Mouse (Mus musculus) hindbrain, embryonic 12.5 days (tissue): ENCODE results near the gene Snph. TPM values are rescaled to one million over a fixed set of nuclear protein-coding genes. Genes with fewer than 3 reads are reported as not detected.

Experiments
- ATAC-seq: fragments of 200-750 bp; cut with Nextera tagmentation; 2 replicates; pipeline ENCODE4 v1.8.0; 2017; ENCODE audit warnings: moderate TSS enrichment; ENCODE audit not compliant: low FRiP score
- H3K27ac ChIP-seq: fragments of 300-500 bp; sonication (generic); 2 replicates; pipeline ENCODE4 v1.5.1; 2016; ENCODE audit warnings: mild to moderate bottlenecking
- H3K27me3 ChIP-seq: fragments of 300-500 bp; sonication (generic); 2 replicates; pipeline ENCODE4 v1.6.1; 2016; ENCODE audit warnings: mild to moderate bottlenecking
- H3K36me3 ChIP-seq: fragments of 300-500 bp; sonication (generic); 2 replicates; pipeline ENCODE4 v1.6.1; 2016; ENCODE audit warnings: mild to moderate bottlenecking
- H3K4me1 ChIP-seq: fragments of 300-500 bp; sonication (generic); 2 replicates; pipeline ENCODE4 v1.6.1; 2016
- H3K4me2 ChIP-seq: fragments of 300-500 bp; sonication (generic); replicated peaks from 2 replicates; pipeline ENCODE4 v1.6.1; 2016; ENCODE audit warnings: mild to moderate bottlenecking
- H3K4me3 ChIP-seq: fragments of 300-500 bp; sonication (generic); 2 replicates; pipeline ENCODE4 v1.5.1; 2016; ENCODE audit warnings: mild to moderate bottlenecking
- H3K9ac ChIP-seq: fragments of 300-500 bp; sonication (generic); 2 replicates; pipeline ENCODE4 v1.6.1; 2016; ENCODE audit warnings: mild to moderate bottlenecking, moderate library complexity
- H3K9me3 ChIP-seq: fragments of 300-500 bp; sonication (generic); replicated peaks from 2 replicates; pipeline ENCODE4 v1.6.1; 2016; ENCODE audit warnings: mild to moderate bottlenecking
- WGBS: fragments of 180-500 bp; shearing (Covaris S2); methylation state at CpG from one replicate; pipeline ENCODE4 v1.1.7; 2016; 5-methylcytosine and 5-hydroxymethylcytosine counted together
- polyA plus RNA-seq: library from polyadenylated mRNA; unstranded; fragments of >200 nt; fragmentation: Nextera tagmentation; extraction: Ambion mirVana; gene quantifications from 2 replicates; pipeline ENCODE4 v1.2.1, GENCODE M21; 2016

Snph gene
- polyA plus RNA-seq, 1 experiment from 2014 or later = 7.9 TPM

GRCm38 (mm10) chr2:151564006-151564405, 68.4 kb downstream of the Snph start:
- Histone ChIP-seq H3K4me2 (no peak overlapping the region), H3K9ac (no peak overlapping the region), H3K36me3 (peaks cover 47% of the 10 kb centered on the region), H3K27me3 (no peaks in the 10 kb centered on the region), H3K4me1 (no peaks in the 10 kb centered on the region), H3K27ac (no peak overlapping the region), H3K9me3 (no peaks in the 10 kb centered on the region), H3K4me3 (no peak overlapping the region)
- no peak for ATAC-seq
- 79% methylated on average over 1 of the region's 1 CpGs for WGBS

- no peak for ATAC-seq
- peaks cover 53% of the 10 kb centered on the region for H3K36me3 ChIP-seq
- no peak overlapping the region for H3K4me2 ChIP-seq
- no peaks in the 10 kb centered on the region for H3K27me3 ChIP-seq
- no peaks in the 10 kb centered on the region for H3K9me3 ChIP-seq
- 93% methylated on average over 7 of the region's 7 CpGs for WGBS
- no peak overlapping the region for H3K4me3 ChIP-seq
- H3K9ac ChIP-seq = no peak overlapping the region
- no peak overlapping the region for H3K27ac ChIP-seq
- no peaks in the 10 kb centered on the region for H3K4me1 ChIP-seq
Observed at GRCm38 (mm10) chr2:151562930-151563921, 69.2 kb downstream of the Snph start.

- Histone ChIP-seq H3K4me1 (peaks cover 10% of the 10 kb centered on the region), H3K4me2 (no peak overlapping the region), H3K36me3 (peaks cover 65% of the 10 kb centered on the region), H3K27ac (no peak overlapping the region), H3K9me3 (no peaks in the 10 kb centered on the region), H3K9ac (no peak overlapping the region), H3K27me3 (no peaks in the 10 kb centered on the region), H3K4me3 (no peak overlapping the region)
- no peak for ATAC-seq
- 96% methylated on average over 3 of the region's 3 CpGs for WGBS
Observed at GRCm38 (mm10) chr2:151549615-151550121, 82.7 kb downstream of the Snph start.

- WGBS = 92% methylated on average over 4 of the region's 4 CpGs
Observed at GRCm38 (mm10) chr2:151546571-151546970, 85.8 kb downstream of the Snph start.

GRCm38 (mm10) chr2:151544673-151545072, 87.7 kb downstream of the Snph start:
- 58% methylated on average over 6 of the region's 6 CpGs for WGBS
- 0 out of 2 replicates have a peak overlapping the region, but pooled peaks have one; percentile 78 for H3K4me3 ChIP-seq
- no peaks in the 10 kb centered on the region for H3K27me3 ChIP-seq
- peaks cover 30% of the 10 kb centered on the region for H3K4me1 ChIP-seq
- H3K36me3 ChIP-seq = peaks cover 37% of the 10 kb centered on the region
- peak overlapping the region; percentile 80 for H3K4me2 ChIP-seq
- H3K9me3 ChIP-seq = no peaks in the 10 kb centered on the region
- H3K27ac ChIP-seq = no peak overlapping the region
- no peak for ATAC-seq
- 0 out of 2 replicates have a peak overlapping the region, but pooled peaks have one; percentile 6 for H3K9ac ChIP-seq

More at GRCm38 (mm10) chr2:151546571-151546970, 85.8 kb downstream of the Snph start:
- peaks cover 53% of the 10 kb centered on the region for H3K36me3 ChIP-seq
- no peaks in the 10 kb centered on the region for H3K9me3 ChIP-seq
- H3K4me2 ChIP-seq = no peak overlapping the region
- no peak overlapping the region for H3K9ac ChIP-seq
- peaks cover 27% of the 10 kb centered on the region for H3K4me1 ChIP-seq
- no peak for ATAC-seq
- no peak overlapping the region for H3K27ac ChIP-seq
- no peaks in the 10 kb centered on the region for H3K27me3 ChIP-seq
- no peak overlapping the region for H3K4me3 ChIP-seq

GRCm38 (mm10) chr2:151543063-151543895, 89.1 kb downstream of the Snph start:
- Histone ChIP-seq H3K4me1 (peaks cover 30% of the 10 kb centered on the region), H3K9ac (peak overlapping the region; percentile 90), H3K27me3 (no peaks in the 10 kb centered on the region), H3K9me3 (no peaks in the 10 kb centered on the region), H3K27ac (peak overlapping the region; percentile 90), H3K4me3 (peak overlapping the region; percentile 78), H3K36me3 (peaks cover 33% of the 10 kb centered on the region), H3K4me2 (peak overlapping the region; percentile 80)
- ATAC-seq = 0 out of 2 replicates have a peak, but pooled peaks have one; percentile 18
- WGBS = 2% methylated on average over 20 of the region's 21 CpGs

GRCm38 (mm10) chr2:151542323-151543062, 89.9 kb downstream of the Snph start, which contains the start of gene Fkbp1a:
Fkbp1a (plus strand) TSS chr2:151542483.
- Histone ChIP-seq H3K4me1 (peaks cover 30% of the 10 kb centered on the region), H3K36me3 (peaks cover 25% of the 10 kb centered on the region), H3K9me3 (no peaks in the 10 kb centered on the region), H3K9ac (peak within 1 kb of the TSS; percentile 90), H3K27ac (peak within 1 kb of the TSS; percentile 90), H3K4me3 (peak within 1 kb of the TSS; percentile 78), H3K27me3 (no peaks in the 10 kb centered on the region), H3K4me2 (peak within 1 kb of the TSS; percentile 80)
- ATAC-seq = peak; percentile 96
- WGBS = under 1% methylated on average over 68 of the region's 93 CpGs

Other genes starting within 250 kb of the Snph start
- gene 4921509C19Rik, start 156.4 kb downstream of the Snph start, polyA plus RNA-seq = not detected in 2 replicates
- gene Nsfl1c, start 138.4 kb downstream of the Snph start, polyA plus RNA-seq = 258 and 282 TPM in 2 replicates
- gene Fkbp1a, start 90.1 kb downstream of the Snph start, polyA plus RNA-seq = 534 and 556 TPM in 2 replicates
- 0.22 and 0.50 TPM in 2 replicates for gene Sdcbp2, start 60.0 kb downstream of the Snph start, polyA plus RNA-seq
- not detected in 2 replicates for gene Rad21l, start 35.9 kb upstream of the Snph start, polyA plus RNA-seq
- gene Tmem74b, start 69.4 kb upstream of the Snph start, polyA plus RNA-seq = 9.7 and 10.3 TPM in 2 replicates
- gene Psmf1, start 111.6 kb upstream of the Snph start, polyA plus RNA-seq = 45.2 and 47.9 TPM in 2 replicates
- 0.40 and 0.48 TPM in 2 replicates for gene Rspo4, start 210.3 kb upstream of the Snph start, polyA plus RNA-seq